Mouse (Mus musculus): Measurements from ENCODE around the gene Trpv4.

DNA sequence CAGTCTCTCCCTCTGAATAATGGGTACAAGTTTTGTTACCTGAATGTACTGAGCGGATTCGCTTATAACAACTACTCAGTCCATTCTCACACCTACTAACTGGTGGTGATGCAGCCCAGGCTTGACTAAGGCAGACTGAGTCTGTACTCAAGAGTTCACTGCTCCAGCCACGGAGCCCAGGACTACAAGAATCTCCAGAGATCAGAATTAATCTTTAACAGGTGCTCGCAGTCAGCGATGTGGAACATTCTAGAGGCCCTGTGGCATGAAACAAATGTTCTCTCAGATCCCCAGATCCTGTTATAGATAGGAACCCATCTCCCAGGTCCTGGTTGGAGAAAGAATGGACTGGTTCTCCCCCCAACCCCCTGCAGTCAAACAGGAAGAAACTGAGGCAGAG is 2.5 kb downstream of the Trpv4 start:
- TF ChIP-seq GATA1 (IDR thresholded peaks at IDR 0.05; ENCODE audit: borderline replicate concordance, low read length) (no peak), FLI1 (IDR thresholded peaks at IDR 0.05; ENCODE audit: low read length) (no peak)

All from megakaryocyte, embryonic 14.5 days (primary cell).